Mouse (Mus musculus) heart, adult 2 months (tissue): Measurements from ENCODE around the gene Fau.

Experiments
- CTCF ChIP-seq: fragments of 200-600 bp; IDR thresholded peaks from 2 replicates; pipeline ENCODE4 v1.8.1; 2022; ENCODE audit warnings: antibody characterized with exemption, mild to moderate bottlenecking, moderate library complexity
- POLR2A ChIP-seq: fragments of 200-500 bp; IDR thresholded peaks from 2 replicates; pipeline ENCODE4 v1.6.1; 2011; ENCODE audit warnings: mild to moderate bottlenecking, low read depth, low read length, control low read depth; ENCODE audit not compliant: insufficient read depth

GRCm38 (mm10) chr19:6082156-6082555, 24.5 kb downstream of the Fau start, which contains the start of gene Gm28374:
- TF ChIP-seq CTCF (no peak), POLR2A (no peak)
